Mouse (Mus musculus): ENCODE results near the gene Casc4.

GRCm38 (mm10) chr2:121867051-121867928 is 520 bp downstream of the Casc4 start:
- TF ChIP-seq CTCF (IDR thresholded peaks at IDR 0.05; ENCODE audit: low read depth) (no peak), EP300 (IDR thresholded peaks at IDR 0.05; ENCODE audit: low read depth) (no peak)

Measured in liver, embryonic 14.5 days (tissue).